Mouse (Mus musculus): ENCODE data around the gene Pard3.

Gene Pard3

GRCm38 (mm10) chr8:127251476-127251875 lies 187.8 kb downstream of the Pard3 start:
- DNase-seq = no peak

GRCm38 (mm10) chr8:127251985-127252384 lies 188.3 kb downstream of the Pard3 start:
- DNase-seq = no peak

DNA sequence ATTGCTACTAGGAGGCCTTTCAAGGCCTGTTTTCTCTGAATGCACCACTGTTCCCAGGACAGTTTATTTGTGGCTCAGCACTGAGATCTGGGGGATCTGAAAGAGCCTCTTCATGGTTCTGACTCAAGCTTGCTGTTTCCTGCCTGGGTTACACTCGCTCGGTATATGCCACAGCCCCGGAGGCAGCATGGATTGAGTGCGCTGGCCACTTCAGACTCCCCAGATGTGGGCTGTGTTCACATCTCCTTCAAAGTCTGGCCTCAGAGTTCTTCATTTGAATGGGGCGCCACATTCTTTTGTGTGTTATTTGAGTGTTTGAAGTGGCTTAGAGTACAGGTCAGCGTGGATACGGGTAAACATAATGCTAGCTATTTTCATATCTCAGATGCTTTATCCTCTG lies 190.9 kb downstream of the Pard3 start:
- peak; percentile 3 for DNase-seq

- DNase-seq = no peak
Measured at GRCm38 (mm10) chr8:127257086-127257485, 193.4 kb downstream of the Pard3 start.

DNA sequence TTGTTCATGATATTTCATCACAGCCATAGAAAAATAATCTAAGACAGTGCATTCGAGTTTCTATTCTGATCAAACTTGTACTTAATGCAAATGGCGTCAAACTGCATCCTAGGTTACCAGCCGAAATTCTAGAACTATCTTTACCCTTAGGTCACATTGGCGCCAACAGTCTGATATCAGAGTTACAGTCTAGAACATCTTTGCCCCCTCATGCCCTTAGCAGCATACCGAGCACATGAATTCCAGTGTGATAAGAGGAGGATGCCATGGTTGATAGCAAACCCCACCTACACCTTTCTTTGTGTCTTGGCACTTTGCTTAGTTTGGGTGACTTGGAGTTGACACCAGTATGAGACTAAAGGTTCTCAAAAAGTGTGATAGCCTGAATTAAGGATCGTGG lies 197.4 kb downstream of the Pard3 start:
- DNase-seq = no peak

DNA sequence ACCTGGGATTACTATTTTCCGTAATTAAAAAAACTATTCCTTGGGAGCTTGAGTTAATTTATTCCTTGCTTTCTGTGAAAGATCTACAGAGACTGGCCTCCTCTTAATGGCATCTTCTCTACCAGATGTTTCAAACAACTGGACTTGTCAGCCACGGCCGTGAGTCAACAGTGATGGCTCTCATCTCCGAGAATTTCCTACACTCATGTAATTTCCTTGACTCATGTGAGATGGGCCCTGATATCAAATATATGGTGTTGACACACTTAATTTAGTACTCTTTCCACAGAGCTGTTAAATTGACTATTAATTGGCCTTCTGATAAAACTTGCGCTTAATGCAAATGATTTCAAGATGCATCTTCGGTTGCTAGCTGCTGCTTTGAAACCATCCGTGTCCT lies 198.3 kb downstream of the Pard3 start:
- DNase-seq = no peak

DNA sequence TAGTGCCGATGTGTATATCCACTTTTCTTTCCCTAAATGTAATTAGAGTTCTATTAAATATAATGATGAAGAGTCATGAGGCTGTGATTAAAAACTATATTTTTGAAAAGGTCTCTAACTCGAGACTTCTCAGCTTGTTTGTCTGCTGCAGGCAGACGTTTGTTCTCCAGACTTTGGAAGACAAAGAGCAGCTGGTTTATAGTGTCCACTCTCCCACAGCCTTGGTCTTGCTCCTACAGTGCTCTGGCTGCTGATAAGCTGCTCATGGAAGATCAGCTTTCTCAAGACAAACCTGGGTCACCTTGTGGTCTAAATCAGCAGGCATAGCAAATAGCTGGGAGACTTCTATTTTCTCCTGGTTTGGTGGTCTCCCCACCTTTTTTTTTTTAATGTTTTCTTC lies 198.7 kb downstream of the Pard3 start:
- DNase-seq = no peak

- no peak for DNase-seq
Measured at GRCm38 (mm10) chr8:127262926-127263325, 199.2 kb downstream of the Pard3 start.

DNA sequence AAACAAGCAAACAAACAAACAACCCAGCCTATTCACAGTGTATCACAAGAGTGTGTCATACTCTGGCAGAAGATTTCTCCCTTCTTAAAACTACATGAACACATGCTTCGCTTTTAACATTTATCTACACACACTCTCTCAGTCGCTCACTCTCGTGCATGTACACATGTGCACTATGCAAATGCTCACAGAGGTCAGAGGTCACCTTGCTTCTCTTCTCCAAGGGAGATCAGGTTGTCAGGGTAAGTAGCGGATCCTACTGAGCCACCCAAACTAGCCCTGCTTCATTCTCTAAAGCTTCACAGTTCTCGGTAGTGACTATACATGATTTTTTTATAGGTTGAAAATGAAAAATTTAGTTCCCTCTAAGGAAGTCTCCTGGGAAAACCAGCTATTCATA lies 199.8 kb downstream of the Pard3 start:
- no peak for DNase-seq

DNA sequence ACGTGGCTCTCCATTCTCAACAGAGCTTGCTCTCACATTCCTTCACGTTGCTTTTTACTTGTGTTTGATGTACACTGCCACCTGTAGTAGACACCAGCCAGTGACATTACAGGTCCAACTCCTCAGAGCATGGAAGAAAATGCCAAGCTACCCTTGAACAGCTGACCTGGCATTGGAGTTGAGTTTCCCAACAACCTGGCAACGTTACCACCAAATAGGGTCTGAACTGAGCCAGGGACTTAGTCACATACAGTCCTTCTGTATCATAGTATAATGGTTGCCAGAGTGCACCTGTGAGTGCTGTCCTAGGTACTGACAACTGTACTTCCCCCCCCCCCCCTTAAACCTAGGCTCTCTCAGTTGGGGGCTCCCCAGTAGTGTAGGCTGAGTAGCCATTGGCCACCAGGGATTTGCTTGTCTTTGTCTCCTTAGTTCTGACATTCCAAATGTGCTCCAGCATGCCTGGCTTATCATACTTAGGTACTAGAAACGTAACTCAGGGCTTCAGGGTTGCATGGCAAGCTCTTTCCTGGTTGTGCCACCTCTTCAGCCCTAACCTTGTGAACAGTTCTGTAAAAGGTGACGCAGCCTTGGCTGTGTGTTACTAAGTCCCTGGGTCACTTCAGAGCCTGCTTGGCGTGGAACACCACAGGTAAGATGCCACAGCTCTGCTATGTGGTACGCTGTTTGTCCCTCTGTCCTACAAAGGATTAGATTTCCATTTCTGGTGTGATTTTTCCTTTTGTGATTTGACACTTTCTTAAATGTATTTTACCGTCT lies 201.2 kb downstream of the Pard3 start:
- no peak for DNase-seq

DNA sequence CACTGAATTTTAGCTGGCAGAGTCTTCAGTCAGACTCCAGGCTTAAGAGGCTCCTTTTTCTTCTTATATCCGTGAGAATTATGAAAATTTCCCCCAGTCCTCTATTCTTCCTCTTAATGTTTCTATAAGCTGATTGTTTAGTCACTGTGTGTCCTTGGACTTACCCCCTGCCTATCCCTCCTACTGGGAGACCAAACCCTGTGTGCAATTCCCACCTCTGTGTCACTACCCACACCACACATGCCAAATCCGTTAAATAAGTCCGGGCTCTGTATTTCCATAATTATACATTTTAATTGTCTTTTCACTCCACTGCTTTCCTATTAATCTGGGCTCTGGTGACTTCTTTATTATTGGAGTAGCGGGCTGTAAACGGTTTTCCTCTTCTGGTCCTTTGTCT lies 203.1 kb downstream of the Pard3 start:
- DNase-seq = no peak

DNA sequence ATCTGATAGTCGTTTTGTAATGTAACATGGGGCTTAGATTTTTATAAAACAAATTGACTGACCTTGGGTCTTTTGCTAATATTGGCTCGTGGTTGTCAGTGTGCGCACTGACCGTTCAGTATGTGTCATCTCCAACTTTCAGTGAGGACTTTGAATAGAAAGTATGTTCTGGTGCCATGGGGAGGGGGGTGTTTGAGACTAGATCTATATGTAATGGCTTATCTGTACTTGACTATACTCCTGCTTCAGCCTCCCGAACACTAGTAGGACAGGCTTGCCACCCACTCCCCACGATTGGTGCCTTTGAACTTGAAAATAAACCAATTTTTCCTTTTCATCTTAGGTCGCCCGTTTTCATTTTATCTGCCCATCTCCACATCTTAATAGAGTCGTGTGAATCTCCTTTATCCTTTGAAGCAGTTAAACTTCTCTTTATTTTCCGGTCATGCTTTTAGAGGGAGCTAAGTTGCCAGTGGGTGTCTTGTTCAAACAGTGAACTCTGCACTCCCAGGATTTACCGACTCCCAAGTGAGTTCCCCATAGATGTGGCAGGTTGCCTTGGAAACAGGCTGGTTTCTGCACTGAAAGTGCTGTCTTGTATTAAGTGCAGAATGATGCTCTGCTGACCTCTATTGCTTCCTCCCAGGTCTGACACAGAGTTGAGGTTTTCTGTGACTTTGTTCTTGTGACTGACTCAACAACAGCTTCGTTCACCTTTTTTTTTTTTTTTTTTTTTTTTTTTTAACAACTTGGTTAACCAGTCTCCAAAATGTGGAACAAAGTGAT lies 204.7 kb downstream of the Pard3 start:
- peak; percentile 13 for DNase-seq

DNA sequence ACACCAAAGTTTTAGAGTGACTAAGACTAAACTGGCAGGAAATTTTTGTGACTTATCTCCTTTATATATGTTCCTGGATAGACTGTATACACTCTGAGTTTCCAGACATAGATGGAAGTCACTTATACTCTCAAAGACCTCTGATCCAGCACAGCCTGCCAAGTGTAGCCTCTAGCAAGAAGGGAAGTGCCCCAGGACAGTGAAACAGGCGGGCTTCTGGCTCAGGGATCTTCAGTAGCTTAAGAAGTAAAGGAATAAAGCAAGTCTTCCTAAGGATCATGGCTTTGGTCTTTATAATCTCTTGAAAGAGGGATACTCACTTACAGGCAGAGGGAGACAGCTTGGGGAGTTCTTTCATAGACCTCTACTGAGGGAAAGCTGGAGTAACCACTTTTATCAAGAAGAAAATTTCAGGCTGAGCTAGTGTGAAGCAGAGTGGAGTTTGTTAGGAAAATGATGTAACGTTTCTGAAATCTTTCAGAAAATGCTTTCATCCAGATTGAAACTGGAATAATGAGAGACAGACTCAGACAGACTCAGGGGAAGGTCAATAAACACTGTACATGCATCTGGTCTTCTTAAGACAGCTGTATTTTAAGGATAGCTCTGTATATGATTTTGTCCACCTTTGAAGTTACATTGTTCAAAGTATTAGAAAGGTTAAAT lies 205.5 kb downstream of the Pard3 start:
- no peak for DNase-seq

GRCm38 (mm10) chr8:127271186-127271585 lies 207.5 kb downstream of the Pard3 start:
- no peak for DNase-seq

- DNase-seq = no peak
Measured at GRCm38 (mm10) chr8:127280299-127280974, 216.7 kb downstream of the Pard3 start.

GRCm38 (mm10) chr8:127281035-127281434 lies 217.3 kb downstream of the Pard3 start:
- DNase-seq = no peak

DNA sequence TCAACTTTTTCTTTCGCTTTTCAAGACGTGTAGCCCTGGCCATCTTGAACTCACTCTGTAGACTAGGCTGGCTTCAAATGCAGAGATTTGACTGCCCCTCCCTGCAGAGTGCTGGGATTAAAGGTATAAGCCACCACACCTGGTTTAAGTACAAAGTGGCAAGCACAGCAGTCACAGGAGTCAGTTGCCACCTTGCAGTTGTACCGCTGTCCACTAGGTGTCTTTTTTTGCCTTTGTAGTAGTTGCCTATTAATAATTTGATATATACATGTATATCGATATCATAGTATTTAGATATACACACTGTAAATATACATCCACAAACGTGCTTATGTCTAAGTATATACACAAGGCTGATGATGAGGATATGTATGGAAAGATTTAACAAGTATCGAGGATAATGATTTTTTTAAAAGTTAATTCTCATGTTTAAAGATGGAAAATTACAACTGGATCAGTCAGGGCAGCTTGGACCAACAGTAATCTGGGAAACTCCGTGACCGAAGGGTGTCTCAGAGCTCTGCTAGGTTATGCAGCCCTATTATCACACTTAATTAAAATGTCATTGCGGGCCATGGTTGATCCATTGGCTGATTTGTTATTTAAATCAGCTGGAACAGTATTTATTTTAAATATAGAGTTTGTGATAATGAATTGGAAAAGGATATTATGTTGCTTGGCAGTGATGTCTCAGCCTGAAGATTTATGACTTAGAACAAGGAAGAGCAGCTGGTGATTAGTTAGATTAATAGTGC lies 220.9 kb downstream of the Pard3 start:
- no peak for DNase-seq

- DNase-seq = no peak
Measured at GRCm38 (mm10) chr8:127287816-127288215, 224.1 kb downstream of the Pard3 start.

DNA sequence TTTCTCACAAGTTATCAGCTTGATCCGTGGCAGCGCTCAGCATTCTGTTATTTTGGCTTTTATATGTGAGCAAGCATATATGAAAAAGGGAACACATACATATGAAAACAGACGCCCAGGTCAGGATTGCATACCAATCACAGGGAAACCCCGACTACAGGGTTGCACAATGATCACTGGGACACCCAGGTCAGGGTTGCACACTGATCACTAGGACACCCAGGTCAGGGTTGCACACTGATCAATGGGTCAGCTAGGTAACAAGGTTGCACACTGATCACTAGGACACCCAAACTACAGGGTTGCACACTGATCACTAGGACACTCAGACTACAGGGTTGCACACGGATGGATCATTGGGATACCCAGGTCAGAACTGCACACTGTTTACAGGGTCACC lies 228.6 kb downstream of the Pard3 start:
- no peak for DNase-seq

- no peak for DNase-seq
Measured at GRCm38 (mm10) chr8:127293025-127293729, 229.5 kb downstream of the Pard3 start.

- no peak for DNase-seq
Measured at GRCm38 (mm10) chr8:127294061-127294460, 230.4 kb downstream of the Pard3 start.

- DNase-seq = no peak
Measured at GRCm38 (mm10) chr8:127295848-127296247, 232.2 kb downstream of the Pard3 start.
